Mouse (Mus musculus): ENCODE data around the gene Tmem121b. TPM values are rescaled to one million over a fixed set of nuclear protein-coding genes. Genes with fewer than 3 reads are reported as not detected.

Tmem121b gene
- total and polyA plus RNA-seq, 3 experiments: 0.18 TPM; not detected in 2

DNA sequence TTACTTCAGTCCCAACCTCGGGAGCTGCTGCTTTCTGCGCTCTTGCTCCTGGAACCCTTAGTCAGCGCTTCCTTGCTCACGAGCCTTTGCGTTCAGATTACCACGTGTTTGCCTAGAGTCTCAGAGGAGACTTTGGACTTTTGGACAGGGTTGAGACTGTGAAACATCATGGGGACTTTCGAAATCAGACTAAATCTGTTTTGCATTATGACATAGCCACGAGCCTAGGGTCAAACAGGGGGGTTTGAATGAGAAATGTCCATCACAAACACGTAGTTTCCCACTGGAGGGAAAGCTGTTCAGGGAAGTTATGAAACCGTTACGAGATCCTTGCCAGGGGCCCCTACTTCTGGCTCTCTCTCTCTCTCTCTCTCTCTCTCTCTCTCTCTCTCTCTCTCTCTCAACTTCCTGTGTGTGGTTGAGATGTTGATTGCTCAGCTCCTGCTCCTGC lies 39.0 kb downstream of the Tmem121b start:
- peak overlapping the region; percentile 3; the same call in 1 of the 2 replicates for H3K27ac ChIP-seq (ENCODE audit: control insufficient read depth, low read depth, low read length)
- no peaks in the 10 kb centered on the region for H3K9me3 ChIP-seq (replicated peaks; ENCODE audit: insufficient read depth, low read length)
- no peak overlapping the region for H3K4me3 ChIP-seq (ENCODE audit: control insufficient read depth in 1 of 2, insufficient read depth in 1 of 2, low read depth in 2 of 2, low read length in 2 of 2)
- no peak for TF ChIP-seq MXI1 (IDR thresholded peaks at IDR 0.05; ENCODE audit: low read depth, low read length)
- TF ChIP-seq MAX (IDR thresholded peaks at IDR 0.05; ENCODE audit: low read length): 0 out of 2 replicates have a peak, but pooled peaks have one; percentile 17
- peak in 1 of 2 experiments; percentile 13; a peak in 1 of 4 replicates for TF ChIP-seq EP300 (IDR thresholded peaks at IDR 0.05; ENCODE audit: low read depth in 1 of 2, low read length in 2 of 2)
- TF ChIP-seq SIN3A (IDR thresholded peaks at IDR 0.05; ENCODE audit: low read length): 0 out of 2 replicates have a peak, but pooled peaks have one; percentile 22
- TF ChIP-seq JUND (IDR thresholded peaks at IDR 0.05; ENCODE audit: low read depth, low read length): peak; percentile 99
- no peaks in the 10 kb centered on the region for H3K27me3 ChIP-seq (ENCODE audit: control insufficient read depth in 1 of 2, insufficient read depth in 2 of 2, low read length in 2 of 2)
- H3K79me2 ChIP-seq (ENCODE audit: control insufficient read depth, insufficient read depth, low read length, poor library complexity): no peaks in the 10 kb centered on the region
- H3K4me1 ChIP-seq (ENCODE audit: control insufficient read depth in 1 of 2, insufficient read depth in 2 of 2, low read length in 2 of 2): peaks cover 13 to 32% of the 10 kb centered on the region in 2 experiments
- peak; percentile 33 for DNase-seq (ENCODE audit: low read depth, low spot score)
- H3K9ac ChIP-seq (ENCODE audit: control insufficient read depth, low read depth, low read length, poor library complexity, severe bottlenecking): no peak overlapping the region
- H3K36me3 ChIP-seq (ENCODE audit: control insufficient read depth in 1 of 2, insufficient read depth in 2 of 2, low read length in 2 of 2): peaks cover 0 to 30% of the 10 kb centered on the region in 2 experiments; a peak in 2 of 4 replicates

DNA sequence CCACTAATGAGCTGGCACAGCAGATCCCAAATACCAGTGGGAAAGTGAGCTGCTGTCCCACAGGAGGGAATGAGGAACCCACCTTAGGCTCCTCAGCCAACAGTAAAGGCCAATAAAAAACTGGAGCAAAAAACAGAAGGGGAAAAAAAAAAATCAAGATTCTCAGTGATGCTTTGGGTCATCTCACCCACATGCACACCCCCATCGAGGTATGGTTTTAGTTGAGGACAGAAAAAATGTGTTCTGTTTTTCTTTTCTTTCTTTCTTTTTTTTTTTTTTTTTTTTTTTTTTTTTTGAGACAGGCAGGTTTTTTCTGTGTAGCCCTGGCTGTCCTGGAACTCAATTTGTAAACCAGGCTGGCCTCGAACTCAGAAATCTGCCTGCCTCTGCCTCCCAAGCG lies 40.1 kb downstream of the Tmem121b start:
- H3K4me1 ChIP-seq (ENCODE audit: control insufficient read depth in 1 of 2, insufficient read depth in 2 of 2, low read length in 2 of 2): peaks cover 13 to 32% of the 10 kb centered on the region in 2 experiments
- H3K36me3 ChIP-seq (ENCODE audit: control insufficient read depth in 1 of 2, insufficient read depth in 2 of 2, low read length in 2 of 2): peaks cover 0 to 30% of the 10 kb centered on the region in 2 experiments; a peak in 2 of 4 replicates
- H3K27me3 ChIP-seq (ENCODE audit: control insufficient read depth in 1 of 2, insufficient read depth in 2 of 2, low read length in 2 of 2): no peaks in the 10 kb centered on the region
- no peaks in the 10 kb centered on the region for H3K9me3 ChIP-seq (replicated peaks; ENCODE audit: insufficient read depth, low read length)
- H3K27ac ChIP-seq (ENCODE audit: control insufficient read depth, low read depth, low read length): peak overlapping the region; percentile 51
- TF ChIP-seq MYC (IDR thresholded peaks at IDR 0.05; ENCODE audit: low read depth, low read length): no peak
- peak; percentile 87 for TF ChIP-seq ZNF384 (IDR thresholded peaks at IDR 0.05; ENCODE audit: low read depth, low read length)
- no peak for DNase-seq (ENCODE audit: low read depth, low spot score)
- no peaks in the 10 kb centered on the region for H3K79me2 ChIP-seq (ENCODE audit: control insufficient read depth, insufficient read depth, low read length, poor library complexity)
- H3K9ac ChIP-seq (ENCODE audit: control insufficient read depth, low read depth, low read length, poor library complexity, severe bottlenecking): peak overlapping the region; percentile 2; the same call in 1 of the 2 replicates
- no peak overlapping the region for H3K4me3 ChIP-seq (ENCODE audit: control insufficient read depth in 1 of 2, insufficient read depth in 1 of 2, low read depth in 2 of 2, low read length in 2 of 2)

DNA sequence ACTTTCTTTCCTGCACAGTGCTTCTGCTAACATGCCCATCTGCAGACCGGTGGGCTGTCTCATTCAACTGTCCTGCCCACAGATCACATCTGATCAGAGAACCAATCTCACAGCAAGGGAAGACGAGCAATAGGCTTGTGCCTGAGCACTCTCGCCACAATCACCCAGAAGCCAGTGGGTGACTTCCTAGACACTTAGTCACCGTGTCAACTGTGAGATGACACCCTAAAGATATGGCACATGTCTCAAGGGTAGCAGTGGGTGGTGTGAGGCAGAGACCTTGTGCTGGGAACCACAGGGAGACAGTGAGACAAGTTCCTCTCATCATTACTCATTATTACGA lies 40.5 kb downstream of the Tmem121b start:
- peak overlapping the region; percentile 51 for H3K27ac ChIP-seq (ENCODE audit: control insufficient read depth, low read depth, low read length)
- H3K4me1 ChIP-seq (ENCODE audit: control insufficient read depth in 1 of 2, insufficient read depth in 2 of 2, low read length in 2 of 2): peaks cover 13 to 32% of the 10 kb centered on the region in 2 experiments
- H3K27me3 ChIP-seq (ENCODE audit: control insufficient read depth in 1 of 2, insufficient read depth in 2 of 2, low read length in 2 of 2): no peaks in the 10 kb centered on the region
- peak overlapping the region; percentile 17 to 21; a peak in 3 of 4 replicates for H3K4me3 ChIP-seq (ENCODE audit: control insufficient read depth in 1 of 2, insufficient read depth in 1 of 2, low read depth in 2 of 2, low read length in 2 of 2)
- H3K9ac ChIP-seq (ENCODE audit: control insufficient read depth, low read depth, low read length, poor library complexity, severe bottlenecking): peak overlapping the region; percentile 27
- H3K36me3 ChIP-seq (ENCODE audit: control insufficient read depth in 1 of 2, insufficient read depth in 2 of 2, low read length in 2 of 2): peaks cover 0 to 30% of the 10 kb centered on the region in 2 experiments; a peak in 2 of 4 replicates
- no peaks in the 10 kb centered on the region for H3K79me2 ChIP-seq (ENCODE audit: control insufficient read depth, insufficient read depth, low read length, poor library complexity)
- peak; percentile 90 for DNase-seq (ENCODE audit: low read depth, low spot score)
- no peaks in the 10 kb centered on the region for H3K9me3 ChIP-seq (replicated peaks; ENCODE audit: insufficient read depth, low read length)
- TF ChIP-seq NELFE (IDR thresholded peaks at IDR 0.05; ENCODE audit: low read depth, low read length) (peak; percentile 50; the same call in 1 of the 2 replicates), USF2 (IDR thresholded peaks at IDR 0.05; ENCODE audit: borderline replicate concordance in 1 of 2, insufficient read depth in 1 of 2, low read depth in 1 of 2, low read length in 2 of 2) (no peak), TCF12 (IDR thresholded peaks at IDR 0.05; ENCODE audit: low read depth, low read length) (peak; percentile 16; the same call in 1 of the 2 replicates), GABPA (IDR thresholded peaks at IDR 0.05; ENCODE audit: low read depth, low read length) (no peak), NRF1 (IDR thresholded peaks at IDR 0.05; ENCODE audit: insufficient read depth, low read depth, low read length, poor library complexity, severe bottlenecking) (no peak), MXI1 (IDR thresholded peaks at IDR 0.05; ENCODE audit: low read depth, low read length) (peak; percentile 83), POLR2AphosphoS2 (IDR thresholded peaks at IDR 0.05; ENCODE audit: low read length) (peak; percentile 35; the same call in 1 of the 2 replicates), CTCF (IDR thresholded peaks at IDR 0.05 in 2 of 3, conservative IDR thresholded peaks at IDR 0.05 in 1 of 3; ENCODE audit: control insufficient read depth in 1 of 3, insufficient read depth in 1 of 3, low read depth in 2 of 3, low read length in 3 of 3, poor library complexity in 1 of 3, severe bottlenecking in 1 of 3) (no peak), ZMIZ1 (IDR thresholded peaks at IDR 0.05; ENCODE audit: low read depth, low read length) (0 out of 2 replicates have a peak, but pooled peaks have one; percentile 45), MYC (IDR thresholded peaks at IDR 0.05; ENCODE audit: low read depth, low read length) (peak; percentile 89), ETS1 (IDR thresholded peaks at IDR 0.05; ENCODE audit: low read depth, low read length) (peak; percentile 63), SIN3A (IDR thresholded peaks at IDR 0.05; ENCODE audit: low read length) (peak; percentile 74), POLR2A (IDR thresholded peaks at IDR 0.05; ENCODE audit: control insufficient read depth in 1 of 2, insufficient read depth in 1 of 2, low read depth in 1 of 2, low read length in 2 of 2, poor library complexity in 1 of 2) (peak in 1 of 2 experiments; percentile 54; a peak in 1 of 4 replicates), TBP (IDR thresholded peaks at IDR 0.05; ENCODE audit: low read depth, low read length) (peak; percentile 81), MAX (IDR thresholded peaks at IDR 0.05; ENCODE audit: low read length) (peak; percentile 87), HCFC1 (IDR thresholded peaks at IDR 0.05; ENCODE audit: low read depth, low read length) (peak; percentile 49; the same call in 1 of the 2 replicates), EP300 (IDR thresholded peaks at IDR 0.05; ENCODE audit: low read depth in 1 of 2, low read length in 2 of 2) (peak; percentile 32 to 72; a peak in 3 of 4 replicates), CHD1 (IDR thresholded peaks at IDR 0.05; ENCODE audit: low read depth, low read length) (no peak), GATA1 (IDR thresholded peaks at IDR 0.05; ENCODE audit: low read depth, low read length) (peak; percentile 68; the same call in 1 of the 2 replicates)
